Mouse (Mus musculus) heart, adult 11 months (tissue): ENCODE measurements around the gene Clhc1.
"Not testable (repeated sequence)": the region's sequence is repeated elsewhere in the genome, so short reads cannot be mapped to it uniquely, and the experiment has no call there.

ENCODE experiments used
- DNase-seq: peaks from one replicate; pipeline ENCODE4 v3.0.0; 2022

The Clhc1 gene

DNA sequence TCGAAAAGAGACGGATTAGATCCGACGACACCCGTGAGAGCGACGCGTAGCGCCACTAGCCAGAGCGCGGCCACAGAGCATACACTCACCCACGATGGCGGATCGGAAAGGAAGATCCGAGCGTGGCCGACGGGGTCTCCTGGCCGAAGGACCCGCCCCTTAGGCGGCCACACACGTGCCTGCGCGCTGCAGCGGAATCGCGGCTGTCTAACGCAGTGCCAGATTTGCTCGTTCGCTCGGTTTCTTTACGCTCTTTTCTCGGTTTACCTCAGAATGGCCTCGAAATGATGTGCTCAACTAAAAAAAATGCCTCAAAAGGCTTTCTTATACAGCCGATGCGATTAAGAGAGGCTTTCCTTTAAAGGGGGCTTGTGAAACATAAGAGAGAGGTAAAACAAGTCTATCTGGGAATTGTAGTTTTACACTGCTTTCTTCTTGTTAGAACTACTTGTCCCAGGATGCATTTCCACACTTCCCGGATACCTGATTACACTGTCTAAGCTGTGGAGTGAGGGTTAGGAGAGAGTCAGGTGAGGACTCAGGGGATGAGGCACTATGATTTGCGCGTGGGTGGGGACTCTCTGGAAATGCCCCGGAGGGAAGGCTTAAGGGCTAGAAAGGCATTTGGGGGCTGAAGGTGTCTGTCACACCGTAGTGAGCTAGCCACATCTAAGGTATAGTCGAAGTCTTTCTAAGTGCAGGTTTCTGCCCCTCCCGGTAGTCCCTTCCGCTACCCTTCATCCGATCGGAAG is at the start of gene Clhc1, which contains the start of gene Rps27a:
Gene Clhc1 (plus strand): TSS at position 199 of the 752 bp plus-strand sequence.
Gene Rps27a (minus strand): TSS at position 358 of the 752 bp plus-strand sequence.
- peak; percentile 99 for DNase-seq

DNA sequence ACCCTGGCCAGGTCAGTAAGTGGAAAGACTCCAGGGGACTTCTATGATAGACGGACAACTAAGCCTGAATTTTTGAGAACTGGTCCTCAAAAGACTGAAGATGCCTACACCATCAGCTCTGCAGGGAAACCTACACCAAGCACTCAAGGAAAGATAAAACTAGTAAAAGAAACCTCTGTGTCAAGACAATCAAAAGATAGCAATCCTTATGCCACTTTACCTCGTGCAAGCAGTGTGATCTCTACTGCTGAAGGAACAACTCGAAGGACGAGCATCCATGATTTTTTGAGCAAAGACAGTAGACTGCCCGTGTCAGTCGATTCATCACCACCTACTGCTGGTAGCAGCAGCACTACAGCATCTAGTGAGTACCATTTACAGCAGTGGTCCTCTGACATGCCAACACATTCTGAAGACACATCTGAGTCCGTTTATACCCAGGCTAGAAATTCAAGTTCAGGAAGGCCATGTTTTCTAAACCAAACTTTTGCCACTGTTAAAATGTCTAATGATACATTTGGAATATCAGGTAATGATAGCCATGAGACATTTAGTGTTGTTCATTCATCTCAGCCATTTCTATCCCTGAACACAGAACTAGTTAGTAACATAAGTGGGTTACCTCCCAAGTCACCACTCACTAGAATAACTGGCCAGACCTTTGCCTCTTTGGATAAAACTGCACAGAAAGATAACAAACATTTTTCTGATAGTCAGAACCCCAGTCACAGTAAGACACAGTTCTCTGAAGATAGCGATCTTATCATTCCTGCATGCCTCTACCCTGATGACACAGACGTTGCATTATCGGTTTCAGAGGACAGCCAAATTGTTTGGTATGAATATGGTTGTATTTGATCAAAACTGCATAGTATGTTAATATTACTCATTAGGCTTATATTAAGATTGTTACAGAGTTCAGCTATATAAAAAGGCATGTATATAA is 43.5 kb upstream of the Clhc1 start:
- no peak for DNase-seq

DNA sequence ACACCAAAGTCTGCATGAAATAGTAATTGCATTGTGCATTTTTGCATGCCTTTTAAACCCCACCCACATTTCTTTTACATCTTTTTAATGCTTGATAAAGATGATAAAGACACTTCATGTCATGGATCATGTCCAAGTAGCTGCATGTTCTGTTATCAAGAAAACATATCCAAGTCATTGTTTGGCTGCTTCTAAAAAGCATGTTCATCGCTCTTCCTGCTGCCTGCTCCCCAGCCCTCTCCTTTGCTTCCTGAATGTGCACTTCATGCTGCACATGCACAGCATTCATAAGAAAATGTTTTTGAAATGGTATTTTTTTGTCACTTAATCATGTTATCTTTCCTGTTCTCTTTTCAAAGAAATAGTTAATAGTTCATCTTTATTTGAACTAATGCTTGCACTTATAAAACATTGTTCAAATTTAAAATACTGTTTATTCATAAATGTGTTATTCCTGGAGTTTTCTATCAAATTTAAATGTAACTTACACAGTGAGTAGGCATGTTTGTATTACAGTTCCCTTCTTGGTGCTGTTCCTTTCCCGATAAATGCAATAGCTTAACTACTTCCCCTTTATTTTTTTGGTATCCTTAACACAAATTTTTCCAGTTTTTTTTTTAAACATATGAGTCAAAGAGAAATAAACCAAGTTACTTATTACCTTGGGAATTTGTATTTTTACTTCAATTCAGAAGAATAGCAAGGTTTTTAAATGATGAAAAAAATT is 42.7 kb upstream of the Clhc1 start:
- no peak for DNase-seq

DNA sequence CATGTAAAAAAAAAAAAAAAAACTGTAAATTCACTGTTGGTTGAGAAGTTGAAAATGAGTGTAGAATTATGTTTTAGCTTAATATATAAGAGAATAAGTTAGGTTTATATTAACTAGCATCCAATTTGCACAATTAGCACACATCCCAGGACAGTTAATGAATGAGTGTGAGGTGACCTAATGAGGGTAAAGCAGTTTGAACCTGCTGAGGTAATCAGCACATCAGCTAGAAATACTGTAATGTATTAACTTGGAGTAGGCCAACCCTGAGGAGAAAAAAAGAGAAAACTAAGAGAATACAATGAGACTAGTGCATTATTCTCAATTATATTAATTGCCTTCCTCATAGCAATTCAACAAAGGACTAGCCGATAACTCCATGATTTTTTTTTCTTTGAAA is 38.3 kb upstream of the Clhc1 start:
- DNase-seq: no peak

DNA sequence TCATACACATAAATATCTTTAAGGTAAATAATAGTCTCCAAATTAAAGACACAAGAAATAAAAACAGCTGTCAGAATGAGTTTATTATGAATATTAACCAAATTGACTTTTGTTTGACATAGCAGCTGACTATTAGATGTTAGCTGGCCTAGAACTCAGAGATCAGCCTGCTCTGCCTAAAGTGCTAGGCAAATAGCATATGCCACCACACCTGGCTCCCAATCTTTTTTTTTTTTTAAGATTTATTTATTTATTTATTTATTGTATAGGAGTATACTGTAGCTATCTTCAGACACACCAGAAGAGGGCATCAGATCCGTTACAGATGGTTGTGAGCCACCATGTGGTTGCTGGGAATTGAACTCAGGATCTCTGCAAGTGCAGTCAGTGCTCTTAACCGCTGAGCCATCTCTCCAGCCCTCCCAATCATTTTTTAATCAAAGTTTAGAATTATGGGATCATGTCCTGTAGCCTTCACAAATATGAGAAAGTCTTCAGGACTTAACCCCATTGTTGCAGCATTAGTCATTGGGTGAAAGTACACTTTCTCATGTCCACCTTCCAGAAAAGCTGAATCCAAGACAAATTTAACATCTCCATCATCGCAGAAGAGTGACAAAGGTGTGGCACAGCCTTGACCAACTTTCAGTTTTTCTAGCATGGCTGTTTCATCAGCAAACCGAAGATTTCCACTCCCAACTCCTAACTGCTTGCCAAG is 34.8 kb upstream of the Clhc1 start:
- DNase-seq: no peak

DNA sequence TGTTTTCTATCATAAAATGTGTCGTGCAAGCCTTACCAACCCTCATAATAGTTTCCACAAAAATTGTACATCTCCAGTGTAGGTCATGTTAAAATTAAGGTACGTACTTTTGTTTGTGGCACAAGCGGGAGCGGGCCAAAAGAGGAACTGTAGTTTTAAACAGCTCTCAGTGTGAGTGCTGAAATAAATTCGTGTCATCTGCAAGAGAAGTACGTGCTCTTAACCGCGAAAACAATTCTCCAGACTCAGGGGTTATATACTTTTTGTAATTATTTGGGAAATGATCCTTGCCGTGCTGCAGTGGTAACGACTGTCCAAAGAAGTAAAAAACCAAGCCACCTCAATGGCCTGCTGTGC is 33.4 kb upstream of the Clhc1 start:
- DNase-seq: no peak

DNA sequence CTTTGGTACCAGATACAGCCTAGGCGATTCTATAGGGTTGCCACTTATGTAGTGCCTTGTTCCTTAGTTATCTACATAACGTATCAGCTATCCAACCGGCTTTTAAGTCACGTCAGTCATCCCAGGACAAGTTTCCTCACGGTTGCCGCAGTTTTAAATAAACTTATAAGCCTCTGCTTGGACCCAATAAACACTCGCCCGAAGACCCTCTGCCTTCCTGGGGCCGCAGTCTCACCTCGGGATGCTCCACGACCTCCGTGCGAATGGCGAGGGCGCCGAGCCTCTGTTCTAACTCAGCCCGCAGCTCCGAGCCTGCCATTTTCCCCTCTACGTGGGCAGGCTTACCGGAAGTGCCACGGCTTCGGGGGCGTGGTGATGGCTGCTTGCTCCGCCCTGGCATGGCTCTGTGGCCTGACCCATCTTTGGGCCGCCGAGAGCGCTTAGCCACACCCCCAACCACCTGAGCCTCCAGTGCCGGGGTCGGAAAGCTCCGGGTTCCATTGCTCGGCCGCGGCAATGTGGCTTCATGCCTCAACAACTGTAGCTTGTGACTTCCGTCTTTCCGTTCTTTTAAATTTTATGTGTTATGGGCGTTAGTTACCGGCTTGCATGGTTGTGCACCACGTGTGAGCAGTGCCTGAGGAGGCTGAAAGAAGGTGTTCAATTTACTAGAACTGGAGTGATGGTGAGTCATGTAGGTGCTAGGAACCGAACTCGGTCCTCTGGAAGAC is 32.9 kb upstream of the Clhc1 start, which contains the start of gene Prorsd1:
Gene Prorsd1 (minus strand): TSS at position 352 of the 731 bp plus-strand sequence.
- peak; percentile 99 for DNase-seq

DNA sequence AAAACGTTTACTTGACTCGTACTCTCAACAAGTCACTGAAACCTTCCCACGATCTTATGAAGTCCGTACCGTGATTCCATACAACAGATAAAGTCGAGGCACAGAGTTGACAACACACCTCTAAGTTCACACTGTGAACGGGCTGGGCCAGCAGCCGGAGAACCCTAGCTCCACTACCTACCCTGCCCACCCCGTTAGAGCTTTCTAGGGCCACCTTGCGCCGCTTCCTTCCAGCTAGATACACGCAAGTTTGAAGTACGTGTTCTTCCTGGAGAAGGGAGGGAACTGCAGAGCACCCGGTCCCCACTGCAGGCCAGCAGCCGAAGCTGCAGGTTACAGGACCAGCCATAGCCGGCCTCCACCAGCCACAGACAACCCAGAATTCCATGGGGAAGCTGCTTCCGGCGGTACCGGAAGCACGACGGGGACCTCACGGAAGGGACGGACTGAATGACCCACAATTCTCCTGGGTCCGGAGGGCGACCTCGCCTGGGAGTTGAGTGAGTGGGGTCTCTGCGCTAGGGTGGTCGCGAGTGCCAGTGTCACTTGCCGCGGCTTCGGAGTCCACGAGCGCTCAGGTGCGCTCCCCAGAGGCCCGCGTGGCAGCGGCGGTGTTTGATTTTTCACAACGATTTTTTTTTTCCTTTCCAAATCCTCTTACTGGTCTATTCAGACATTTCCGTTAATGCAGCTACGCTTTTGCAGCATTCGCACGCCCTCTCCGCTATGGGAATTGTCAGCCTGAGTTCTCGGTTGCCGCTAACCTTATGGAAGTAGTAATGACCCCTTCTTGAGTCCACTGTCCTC is 21.6 kb upstream of the Clhc1 start, which contains the start of gene Mtif2:
Gene Mtif2 (plus strand): TSS at position 421 of the 807 bp plus-strand sequence.
- DNase-seq: peak; percentile 99

DNA sequence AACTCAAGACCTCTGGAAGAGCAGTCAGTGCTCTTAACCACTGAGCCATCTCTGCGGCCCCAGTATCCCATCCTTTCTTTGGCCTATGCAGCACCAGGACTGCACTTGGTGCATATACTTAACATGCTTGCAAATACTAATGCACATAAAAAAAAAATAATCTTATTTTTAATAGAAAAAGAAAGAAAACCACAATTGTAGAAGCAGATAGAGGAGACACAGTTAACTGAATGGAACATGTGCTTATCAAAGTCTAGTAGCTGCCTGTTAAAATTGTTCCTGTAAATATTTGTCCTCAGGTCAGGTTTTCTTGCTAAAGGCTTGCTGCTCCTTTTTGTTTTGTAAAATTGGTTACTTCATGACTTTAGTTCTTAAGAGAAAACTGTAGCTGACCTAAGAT is 9.5 kb upstream of the Clhc1 start:
- no peak for DNase-seq

DNA sequence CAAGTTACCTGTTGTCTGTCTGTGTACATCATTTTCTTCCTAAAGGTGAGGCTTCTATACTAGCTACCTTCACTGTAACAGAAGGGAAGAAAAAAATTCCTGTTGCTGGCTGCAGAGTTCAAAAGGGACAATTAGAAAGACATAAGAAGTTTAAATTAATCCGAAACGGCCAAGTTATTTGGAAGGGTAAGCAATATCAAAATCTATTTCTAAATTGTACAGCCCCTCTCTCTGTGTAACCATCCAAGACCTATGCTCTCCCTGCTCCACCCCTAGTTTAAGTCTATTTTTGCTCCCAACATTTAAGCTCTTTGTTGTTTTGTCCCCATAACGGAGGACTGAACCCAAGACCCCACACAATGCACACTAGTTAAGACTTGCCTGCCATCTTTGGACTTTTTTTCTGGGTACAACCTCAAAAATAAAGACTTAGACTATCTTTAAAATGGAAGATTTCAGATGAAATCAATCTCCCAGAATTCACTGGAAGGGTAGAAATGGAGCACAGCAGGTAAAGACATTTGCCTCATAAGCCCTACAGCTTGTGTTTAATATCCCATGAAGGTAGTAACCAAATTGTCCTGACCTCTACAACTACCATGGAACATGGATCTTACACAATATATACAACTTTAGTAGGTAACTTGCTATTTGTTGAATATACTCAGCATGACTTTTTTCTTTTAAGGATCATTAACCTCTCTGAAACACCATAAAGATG is 3.4 kb upstream of the Clhc1 start:
- DNase-seq: no peak

DNA sequence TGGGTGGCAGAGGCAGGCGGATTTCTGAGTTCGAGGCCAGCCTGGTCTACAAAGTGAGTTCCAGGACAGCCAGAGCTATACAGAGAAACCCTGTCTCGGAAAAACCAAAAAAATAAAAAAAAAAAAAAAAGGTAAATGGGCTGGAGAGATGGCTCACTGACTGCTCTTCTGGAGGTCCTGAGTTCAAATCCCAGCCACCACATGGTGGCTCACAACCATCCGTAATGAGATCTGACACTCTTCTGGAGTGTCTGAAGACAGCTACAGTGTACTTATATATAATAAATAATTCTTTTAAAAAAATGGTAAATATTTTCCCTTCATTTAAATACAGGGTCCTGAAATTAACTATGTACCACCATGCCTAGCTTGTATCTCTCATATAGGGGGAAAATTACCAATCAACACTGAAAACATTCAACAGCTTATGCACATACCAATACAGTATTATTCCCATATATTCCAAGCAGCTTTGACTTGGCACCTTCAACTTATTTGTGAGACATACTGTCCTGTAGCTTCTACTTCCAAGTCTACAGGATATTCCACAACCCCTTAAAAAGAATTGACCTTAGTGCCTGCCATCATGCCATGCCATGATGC is 2.5 kb upstream of the Clhc1 start:
- DNase-seq: not testable (repeated sequence)

DNA sequence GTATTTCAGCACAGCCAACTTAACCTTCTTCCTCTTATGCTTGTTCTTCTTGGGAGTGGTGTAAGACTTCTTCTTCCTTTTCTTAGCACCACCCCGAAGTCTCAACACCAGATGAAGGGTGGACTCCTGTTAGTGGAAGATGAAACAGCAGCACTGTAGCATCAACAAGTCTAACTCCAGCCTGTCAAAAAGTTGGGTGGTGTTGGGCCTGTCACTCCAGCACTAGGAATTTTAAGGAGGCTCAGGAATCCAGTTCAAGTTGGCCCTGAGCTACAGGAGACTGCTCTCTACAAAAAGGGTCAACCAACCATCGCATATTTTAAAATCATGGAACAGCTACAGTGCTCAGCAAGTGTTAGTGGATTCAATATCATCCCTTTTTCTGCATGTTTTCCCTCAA is 1.5 kb upstream of the Clhc1 start:
- DNase-seq: not testable (repeated sequence)

DNA sequence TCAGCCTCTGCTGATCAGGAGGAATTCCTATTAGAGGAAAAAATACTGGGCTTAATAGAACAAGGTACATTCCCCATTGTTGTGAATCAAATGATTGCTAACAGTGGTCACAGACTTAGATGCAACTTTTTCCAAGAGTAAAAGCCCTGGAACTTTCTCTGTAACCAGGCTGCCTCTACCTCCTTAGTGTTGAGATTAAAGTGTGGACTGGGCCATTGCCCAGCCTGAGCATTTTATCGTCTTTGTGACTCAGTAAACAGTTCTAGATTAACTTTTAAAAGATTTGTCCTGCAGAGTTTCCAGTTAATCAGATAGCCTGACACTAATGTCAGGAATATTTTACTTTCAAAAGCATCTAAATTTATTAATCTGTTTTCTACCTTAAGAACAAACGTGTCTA is 988 bp upstream of the Clhc1 start:
- DNase-seq: no peak

DNA sequence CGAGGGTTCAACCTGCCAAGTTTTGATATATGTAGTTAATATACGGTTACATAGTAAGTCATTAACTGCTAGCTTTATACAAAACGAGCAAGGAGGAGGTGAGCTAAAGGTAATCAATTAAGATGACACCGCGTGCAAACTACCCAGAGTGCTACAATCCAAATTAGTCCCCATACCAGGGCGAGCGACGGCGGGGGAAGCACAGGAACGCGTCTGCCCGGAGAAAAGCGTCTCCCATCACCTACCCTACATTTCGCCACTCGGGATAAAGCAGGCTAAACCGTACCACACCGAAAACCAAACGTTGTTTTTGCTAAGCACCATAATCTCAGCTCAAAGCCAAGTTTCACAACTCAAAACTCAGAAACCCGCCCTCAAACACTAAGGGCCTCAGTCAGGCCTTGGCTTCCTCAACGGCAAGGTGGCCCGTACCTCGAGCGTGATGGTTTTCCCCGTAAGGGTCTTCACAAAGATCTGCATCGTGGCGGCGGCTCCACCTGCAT is 450 bp upstream of the Clhc1 start:
- no peak for DNase-seq

DNA sequence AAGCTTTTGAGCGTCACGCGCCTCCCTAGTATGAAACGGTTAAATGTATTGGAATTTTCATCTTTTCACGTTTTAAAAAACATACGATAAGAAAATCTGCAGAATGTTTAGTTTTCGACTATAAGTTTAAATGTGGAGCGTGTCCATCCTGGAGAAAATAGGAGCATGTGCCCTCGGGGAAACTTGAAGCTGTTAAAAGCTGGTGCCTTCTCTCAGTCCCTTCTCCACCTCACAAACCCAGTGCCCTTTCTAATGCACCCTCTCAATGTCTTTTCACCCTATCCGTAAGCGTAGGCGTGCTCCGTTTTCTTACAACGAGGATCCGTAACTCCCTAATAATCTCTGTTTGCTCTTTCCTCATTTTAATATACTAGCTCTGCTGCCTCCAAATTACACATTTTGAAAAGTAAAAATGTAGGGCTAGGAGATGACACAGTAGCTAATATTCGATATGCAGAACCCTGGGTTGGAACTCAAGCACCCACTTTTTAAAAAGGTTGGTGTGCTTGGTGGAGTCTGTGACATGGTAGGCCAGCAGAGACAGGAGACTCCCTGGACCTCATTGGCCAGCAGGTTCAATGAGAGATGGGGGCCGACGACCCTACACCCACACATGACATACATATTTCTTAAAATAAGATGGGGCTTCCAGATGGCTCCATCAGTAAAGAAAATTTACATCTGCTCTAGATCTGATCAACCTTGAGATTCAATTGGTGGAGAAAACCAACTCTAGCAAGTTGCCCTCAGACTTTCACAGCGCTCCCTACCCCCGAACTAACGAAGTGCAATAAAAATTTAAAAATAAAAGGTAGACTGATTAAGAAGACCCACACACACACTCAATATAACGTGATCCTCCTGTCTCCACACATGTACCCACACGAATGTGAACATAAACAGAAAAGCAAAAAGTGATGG is 1.0 kb downstream of the Clhc1 start:
- no peak for DNase-seq

DNA sequence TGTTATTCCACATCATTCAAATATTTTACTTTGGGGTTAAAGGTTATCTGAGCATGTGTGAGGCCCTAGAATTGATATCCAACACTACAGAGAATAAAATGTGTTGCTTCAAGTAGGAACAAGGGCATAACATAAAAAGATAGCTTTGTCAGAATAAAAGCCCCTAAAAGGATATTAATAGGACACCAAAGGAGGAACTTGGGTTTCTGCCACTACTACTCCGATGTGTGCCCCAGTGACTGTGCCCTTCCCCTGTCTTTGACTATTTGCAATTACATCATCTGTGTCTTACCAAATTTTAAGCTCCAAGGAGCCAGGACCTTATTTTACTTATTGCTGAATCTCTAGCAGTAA is 1.7 kb downstream of the Clhc1 start:
- DNase-seq: peak; percentile 90

DNA sequence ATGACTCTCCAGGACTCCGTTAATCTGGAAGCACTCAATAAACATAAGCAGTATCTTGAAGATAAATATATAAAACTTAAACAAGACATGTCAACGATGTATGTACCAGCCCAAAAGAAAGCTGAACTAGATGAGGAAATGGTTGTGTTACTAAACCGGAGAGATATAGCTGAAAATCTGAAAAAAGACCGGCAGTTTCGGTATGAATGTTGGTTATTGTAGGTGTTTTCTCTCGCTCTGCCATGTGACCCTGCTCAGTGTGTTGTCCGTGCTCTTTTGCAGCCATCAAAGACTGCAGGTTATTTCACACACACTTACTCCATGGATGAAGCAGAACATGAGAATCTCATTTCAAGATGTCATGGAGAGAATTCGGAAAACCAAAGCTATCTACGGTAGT is 12.7 kb downstream of the Clhc1 start:
- no peak for DNase-seq

DNA sequence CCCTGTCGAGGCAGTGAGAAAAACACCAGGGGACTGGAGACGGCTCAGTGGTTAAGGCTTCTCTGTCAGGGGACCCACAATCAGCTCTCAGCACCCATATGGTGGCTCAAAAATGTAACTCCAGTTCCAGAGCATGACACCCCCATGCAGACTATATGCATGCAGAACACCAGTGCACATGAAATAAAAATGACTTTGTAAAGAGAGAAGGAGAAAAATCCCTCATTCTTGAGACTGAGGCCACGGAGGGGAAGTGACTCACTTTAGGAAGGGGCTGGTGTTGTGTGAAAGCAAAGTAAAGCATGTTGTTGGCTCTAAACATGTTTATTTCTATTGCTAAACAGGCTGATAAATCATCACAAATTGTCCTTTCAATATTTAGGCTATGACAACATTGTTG is 13.2 kb downstream of the Clhc1 start:
- DNase-seq: no peak
